Mouse (Mus musculus) spleen, postnatal 10 days (tissue): ENCODE measurements around the gene Gm10203.
"Not testable (repeated sequence)": the region's sequence is repeated elsewhere in the genome, so short reads cannot be mapped to it uniquely, and the experiment has no call there.

Experiments
- DNase-seq, 2 experiments: peaks; one replicate each; pipeline ENCODE4 v3.0.0; 2021 to 2022; ENCODE audit warnings: low spot score in 2 of 2

Gene Gm10203

DNA sequence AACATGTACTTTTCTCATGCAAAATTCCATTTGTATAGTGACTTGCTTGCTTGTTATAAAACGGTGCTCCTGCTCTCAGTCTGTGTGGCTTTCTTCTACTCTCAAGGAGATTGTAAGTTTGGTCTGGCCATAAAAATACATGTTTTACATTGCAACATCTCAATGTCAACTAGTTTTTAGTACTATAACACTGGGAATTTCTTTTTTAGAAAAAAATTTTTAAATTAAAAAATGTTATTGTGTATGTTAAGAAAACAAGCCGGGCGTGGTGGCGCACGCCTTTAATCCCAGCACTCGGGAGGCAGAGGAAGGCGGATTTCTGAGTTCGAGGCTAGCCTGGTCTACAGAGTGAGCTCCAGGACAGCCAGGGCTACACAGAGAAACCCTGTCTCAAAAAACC is at the start of gene Gm10203:
Gm10203 (plus strand) TSS at position 301 of the 400 bp plus-strand sequence.
- DNase-seq: not testable (repeated sequence)

DNA sequence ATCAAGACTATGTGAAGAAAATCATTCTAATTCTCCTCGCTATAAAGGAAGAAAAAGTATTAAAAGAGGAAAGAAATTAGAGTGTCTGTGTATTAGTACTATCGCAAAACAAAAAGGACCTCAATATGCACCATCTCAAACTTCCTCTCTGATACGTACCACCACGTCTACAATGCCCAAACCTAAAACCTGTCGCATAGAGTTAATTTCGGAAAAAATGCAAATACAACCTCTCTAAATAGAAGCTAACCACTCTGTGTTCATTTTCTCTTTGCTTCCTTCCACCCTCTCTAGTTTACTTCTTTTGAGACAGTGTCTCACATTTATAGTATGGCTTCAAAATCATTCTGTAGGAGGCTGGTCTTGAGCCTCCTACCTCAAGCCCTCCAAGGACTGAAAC is 37.6 kb upstream of the Gm10203 start:
- no peak for DNase-seq

DNA sequence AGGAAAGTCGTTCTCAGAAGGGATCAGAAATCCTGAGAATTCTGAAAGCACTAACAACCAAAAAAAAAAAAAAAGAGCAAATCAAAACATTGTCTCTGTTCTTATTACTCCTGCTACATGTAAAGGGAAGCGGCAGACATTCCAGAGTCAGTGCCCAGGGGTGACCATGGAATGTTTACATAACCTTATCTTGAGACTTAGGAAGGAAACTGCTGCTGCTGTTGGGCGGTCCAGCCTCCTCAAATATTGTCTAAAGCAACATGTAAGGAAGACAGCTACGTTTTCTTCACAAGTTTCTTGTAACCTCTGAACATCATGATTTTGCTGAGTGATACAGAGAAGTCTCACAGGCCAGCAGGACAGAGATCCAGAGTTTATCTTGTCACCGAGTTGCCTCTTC is 36.5 kb upstream of the Gm10203 start:
- no peak for DNase-seq

DNA sequence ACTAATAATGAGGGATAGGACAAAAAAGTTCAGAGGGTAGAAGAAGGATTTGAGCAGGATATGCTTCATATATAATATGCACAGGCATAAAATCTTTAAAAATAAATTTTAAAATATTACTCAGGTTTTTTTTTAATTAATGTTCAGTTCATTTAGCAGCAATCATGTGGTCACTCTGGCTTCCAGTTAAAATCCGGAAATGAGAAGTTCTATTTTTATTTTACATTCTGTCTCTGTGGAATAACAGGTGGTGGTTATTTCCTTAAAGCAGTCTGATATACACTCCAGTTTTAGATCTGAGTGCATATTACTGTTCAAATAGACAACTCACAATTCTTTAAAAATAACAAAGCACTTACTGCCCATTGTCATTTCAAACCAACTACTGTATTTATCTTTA is 35.4 kb upstream of the Gm10203 start:
- no peak for DNase-seq

DNA sequence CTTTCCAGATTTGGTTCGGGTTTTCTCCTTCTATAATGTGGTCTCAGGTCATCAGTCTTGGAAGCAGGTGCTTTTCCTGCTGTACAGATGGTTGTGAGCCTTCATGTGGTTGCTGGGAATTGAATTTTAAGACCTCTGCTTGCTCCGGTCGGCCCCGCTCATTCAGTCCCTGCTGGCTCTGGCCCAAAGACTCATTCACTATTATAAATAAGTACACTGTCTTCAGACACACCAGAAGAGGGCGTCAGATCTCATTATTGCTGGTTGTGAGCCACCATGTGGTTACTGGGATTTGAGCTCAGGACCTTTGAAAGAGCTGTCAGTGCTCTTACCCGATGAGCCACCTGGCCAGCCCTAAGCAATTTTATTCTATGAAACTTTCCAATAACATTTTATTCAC is 34.6 kb upstream of the Gm10203 start:
- no peak for DNase-seq

DNA sequence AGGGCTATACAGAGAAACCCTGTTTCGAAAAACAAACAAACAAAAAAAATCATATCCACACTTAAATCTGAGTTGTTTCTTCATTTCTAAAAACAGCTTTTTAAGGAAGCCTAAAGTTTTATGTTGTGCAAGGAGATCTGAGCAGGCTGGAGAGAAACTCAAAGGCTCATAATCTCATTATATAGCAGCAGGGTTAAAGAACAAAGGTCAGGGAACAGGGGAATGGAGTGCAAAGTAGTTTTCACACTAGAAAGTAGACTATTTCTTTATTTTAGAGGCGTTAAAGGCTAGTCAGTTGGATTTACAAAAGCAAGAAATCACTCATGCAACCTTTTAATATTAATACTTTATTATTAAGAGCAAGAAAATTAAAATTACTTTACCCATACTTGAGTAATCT is 33.7 kb upstream of the Gm10203 start:
- no peak for DNase-seq

DNA sequence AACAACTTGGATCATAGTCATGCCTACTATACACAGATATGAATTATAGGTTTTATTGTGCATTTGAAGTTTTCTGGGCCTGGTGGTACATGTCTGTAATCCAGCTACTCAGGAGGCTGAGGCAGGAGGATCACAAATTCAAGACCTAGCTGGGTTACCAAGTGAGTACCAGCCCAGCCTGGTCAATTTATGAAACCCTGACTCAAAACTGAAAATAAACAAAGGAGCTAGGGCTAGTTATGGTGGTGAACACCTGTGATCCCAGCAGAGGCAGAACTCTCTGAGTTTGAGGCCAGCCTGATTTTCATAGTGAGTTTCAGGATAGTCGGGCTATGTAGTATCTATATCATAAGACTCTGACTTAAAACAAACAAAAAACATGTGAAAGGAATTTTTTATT is 32.7 kb upstream of the Gm10203 start:
- DNase-seq: no peak

DNA sequence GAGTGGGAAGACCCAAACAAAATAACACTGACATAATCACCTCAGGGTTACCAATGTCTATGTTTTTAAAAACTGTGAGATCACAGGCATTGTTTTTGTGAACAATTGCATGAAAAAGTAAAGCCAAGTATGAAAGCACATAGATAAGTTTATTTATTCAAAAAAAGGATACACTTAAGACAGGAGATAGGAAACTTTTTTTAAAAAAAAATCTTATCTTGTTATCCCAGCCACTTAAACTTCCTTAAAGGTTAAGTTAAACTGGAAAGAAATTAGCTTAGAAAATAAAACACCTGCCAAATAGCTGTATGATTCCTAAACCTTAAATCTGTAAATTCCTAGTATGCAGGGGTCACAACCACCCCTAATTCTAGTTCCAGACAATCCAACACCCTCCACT is 31.0 kb upstream of the Gm10203 start:
- no peak for DNase-seq

DNA sequence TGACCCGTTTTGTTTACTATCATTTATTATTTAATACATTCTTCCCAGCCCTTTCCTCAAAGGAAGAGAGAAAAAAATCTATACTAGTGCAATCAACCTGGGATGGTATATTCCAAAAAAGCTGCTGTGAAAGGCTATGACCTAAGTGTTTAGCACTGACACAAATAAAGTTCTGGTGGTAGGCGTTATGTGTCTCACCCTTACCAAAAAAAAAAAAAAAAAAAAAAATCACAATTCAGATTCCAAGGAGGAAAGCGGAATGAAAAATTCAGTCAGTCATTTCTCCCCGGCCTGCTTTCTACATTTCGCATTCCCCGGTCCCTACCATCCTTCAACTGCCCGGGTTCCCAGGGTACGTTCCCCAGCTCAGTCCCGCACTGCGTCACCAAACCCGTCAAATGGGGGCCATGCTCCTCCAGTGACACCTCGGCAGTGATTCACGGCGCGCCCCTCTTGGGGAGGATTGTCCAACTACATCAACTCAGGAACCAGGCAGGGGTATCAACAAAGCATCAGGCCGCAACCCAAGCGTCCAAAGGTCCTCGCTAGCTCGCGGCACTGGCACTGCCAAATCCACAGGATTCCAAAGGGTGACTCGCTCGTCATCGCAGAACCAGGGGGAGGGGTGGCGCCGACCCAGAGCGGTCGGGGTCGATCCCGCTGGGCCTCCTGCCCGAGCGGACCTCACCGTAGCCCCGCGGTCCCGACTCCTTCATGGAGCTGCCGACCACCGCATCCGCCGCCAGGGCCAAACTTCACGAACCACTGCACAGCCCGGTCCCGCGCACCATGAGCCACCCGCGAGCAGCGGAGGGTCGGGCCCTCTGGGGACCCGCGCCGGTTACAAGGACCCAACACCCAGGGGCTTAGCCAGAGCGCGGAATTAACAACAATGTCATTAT is 29.5 kb upstream of the Gm10203 start:
- DNase-seq: peak; percentile 21 to 51

DNA sequence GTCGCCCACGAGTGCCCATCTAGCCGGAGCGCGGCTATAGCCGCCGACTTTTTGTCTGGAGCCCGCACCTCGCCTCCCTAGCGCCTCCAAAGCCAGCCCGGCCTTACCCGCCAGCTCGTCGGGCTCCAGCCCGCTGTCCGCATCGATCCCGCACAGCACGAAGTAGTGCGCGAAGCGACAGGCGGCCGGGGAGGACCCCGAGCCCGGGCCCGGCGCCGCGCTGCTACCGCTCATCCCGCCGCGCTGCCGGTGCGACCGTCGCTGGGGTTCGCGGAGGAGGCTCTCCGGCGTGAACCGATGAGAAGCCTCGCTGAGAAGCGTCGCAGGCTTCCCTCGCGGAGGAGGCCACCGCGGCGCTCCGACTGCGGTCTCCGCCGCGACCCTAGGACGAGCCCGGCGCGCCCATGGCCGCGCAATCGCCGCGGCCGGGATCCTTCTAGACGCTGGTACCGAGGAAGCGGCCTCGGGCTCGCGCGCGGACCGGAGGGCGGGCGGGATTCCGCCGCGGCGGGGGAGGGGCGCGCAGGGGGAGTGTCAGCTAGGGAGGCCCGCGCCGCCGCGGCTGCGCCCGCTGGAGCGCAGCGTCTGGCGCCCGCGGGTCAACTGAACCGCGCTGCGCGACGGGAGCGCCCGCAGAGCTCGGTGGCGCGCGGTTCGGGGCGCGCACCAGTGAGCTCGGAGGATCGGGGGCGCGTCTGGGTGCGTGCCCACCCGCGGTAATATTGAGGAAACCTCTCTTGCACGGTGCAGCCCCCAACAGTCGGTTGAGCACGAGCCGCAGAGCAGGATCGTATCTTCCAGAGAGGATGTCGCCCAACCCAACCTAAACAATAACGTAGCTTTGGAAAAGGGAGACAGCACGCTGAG is 28.7 kb upstream of the Gm10203 start, which contains the start of gene Dennd5b:
Dennd5b (minus strand) TSS at position 605 of the 867 bp plus-strand sequence.
- peak; percentile 40 to 60 for DNase-seq

DNA sequence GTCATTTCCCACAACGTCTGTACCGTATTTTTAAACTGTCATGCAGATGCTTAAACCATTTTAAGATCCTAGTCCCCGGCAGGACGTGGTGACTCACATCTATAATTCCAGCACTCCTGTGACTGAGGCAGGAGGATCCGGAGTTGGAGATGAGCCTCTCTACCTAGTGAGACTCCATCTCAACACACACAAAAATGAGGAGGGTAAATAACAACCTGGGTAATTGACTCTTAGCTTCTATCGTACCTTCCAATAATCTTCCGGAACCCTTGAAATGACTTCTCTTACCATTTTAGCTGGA is 28.1 kb upstream of the Gm10203 start:
- DNase-seq: no peak

DNA sequence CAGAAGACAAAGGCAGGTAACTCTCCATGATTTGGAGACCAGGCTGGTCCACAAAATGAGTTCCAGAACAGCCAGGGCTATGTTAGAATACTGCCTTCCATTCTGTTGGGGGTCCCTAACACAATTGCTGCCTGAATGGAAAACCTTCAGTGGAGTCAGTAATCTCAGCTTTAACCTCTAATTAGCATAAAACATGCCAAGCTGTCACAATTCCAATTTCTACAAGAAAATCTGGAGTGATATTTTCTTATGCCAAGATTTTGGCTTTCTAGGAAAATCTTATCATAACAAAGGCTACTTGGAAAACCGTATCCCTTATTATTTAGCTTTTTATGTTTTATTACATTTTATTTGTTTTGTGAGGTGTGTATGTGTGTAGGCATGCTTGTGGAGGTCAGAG is 26.5 kb upstream of the Gm10203 start:
- DNase-seq: no peak

DNA sequence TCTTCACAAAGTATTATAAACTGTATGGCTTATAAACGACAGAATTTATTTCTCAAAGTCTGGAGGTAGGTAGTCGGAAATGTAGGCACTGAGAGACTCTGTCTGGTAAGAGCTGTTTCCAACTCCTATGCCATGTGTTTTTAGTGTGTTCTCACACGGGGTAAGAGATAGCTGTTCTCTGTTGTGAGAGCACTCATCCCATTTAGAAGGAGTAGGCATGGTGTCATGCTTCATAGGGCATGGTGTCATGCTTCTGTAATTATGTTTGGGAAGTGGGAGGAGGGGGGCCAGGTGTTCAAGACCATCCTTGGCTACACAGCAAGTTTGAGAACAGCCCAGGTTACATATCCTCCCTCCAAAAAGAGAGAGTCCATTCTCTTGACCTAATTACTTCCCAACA is 22.4 kb upstream of the Gm10203 start:
- DNase-seq: no peak

DNA sequence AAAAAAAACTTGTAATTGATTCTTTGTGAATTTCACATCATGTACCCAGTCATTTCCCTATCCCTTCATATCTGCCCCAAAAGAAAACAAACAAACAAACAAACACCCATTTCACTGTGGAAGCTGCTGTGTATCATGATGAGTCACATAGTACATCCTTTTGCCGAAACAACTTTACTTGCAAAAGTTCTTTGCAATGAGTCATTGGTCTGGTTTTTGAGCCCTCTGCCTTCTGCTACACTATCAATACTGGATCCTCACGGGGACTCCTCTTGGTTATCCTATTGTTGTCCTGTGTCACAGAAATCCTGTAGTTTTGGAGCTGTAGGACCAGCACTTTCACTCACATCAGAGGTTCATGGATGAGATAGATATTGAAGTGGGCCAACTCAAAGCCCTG is 21.1 kb upstream of the Gm10203 start:
- no peak for DNase-seq

DNA sequence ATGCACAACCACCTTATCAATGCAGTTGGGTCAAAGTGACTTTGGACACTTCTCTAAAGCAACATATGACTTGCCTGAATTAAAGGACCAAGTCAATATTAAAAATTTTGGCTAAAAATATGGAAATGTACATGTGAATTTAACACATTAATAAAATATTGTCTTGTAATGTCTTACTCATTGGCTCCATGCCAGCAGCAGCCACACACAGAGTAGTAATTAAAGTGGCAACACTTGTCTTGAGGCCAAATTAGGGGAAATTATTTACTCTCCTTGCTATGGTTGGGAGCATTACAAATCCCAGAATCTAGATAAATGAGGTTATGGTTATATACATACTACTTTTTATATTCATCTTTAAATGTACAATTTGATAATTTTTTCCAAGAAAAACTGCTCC is 13.0 kb upstream of the Gm10203 start:
- DNase-seq: no peak

DNA sequence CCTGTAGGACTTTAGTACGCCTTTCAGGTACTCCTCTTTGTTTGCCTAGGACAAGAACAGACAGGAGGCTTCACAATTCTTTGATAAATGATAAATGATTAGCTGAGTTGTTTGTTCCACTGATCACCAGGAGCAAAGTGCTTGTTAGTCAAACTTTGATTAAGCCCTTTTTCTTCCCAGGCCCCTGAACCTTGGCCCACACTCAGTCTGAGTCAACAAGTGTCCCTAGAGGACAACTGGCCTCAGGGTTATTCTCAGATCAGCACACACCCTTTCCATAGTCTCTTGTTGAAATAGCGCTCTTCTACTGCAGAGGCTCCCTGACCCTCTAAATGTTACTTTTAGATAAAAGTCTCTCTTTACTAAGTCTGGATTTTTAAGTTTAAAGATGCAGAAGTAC is 11.0 kb upstream of the Gm10203 start:
- DNase-seq: no peak

DNA sequence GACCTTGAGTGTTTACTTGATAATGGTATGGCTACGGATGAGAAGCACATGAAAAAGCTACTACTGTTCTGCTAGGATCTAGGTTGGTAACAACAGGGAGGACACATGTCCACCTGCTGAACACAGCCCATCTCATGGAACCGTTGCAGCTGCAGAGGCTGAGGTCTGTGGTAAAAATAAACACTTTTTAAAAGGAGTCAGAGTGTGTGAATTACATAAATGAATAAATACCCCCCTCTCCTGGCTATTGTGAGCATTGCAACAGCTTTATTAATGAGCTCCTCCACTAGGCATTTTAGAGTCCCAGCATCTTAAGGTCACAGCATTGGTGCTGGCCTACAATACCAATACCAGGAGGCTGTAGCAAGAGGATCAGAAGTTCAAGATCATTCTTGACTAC is 10.1 kb upstream of the Gm10203 start:
- DNase-seq: peak in 1 of 2 experiments; percentile 49

DNA sequence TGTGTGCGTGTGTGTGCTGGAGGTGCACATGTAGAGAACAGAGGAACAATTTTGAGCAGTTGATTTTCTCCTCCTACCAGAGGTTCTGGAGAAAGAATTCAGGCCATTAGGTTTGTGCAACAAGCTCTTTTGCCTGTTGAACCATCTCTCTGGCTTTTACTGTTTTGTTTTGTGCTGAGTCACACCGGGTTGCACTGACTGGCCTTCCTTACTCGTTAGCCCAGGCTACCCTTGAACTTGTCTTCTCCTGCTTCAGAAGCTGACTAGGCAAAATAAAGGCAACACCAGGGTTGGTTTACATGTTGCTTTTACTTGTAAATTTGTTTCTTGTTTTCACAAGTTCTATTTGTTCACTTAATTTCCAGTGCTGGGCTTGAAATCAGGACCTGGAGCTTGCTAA is 6.9 kb upstream of the Gm10203 start:
- no peak for DNase-seq

DNA sequence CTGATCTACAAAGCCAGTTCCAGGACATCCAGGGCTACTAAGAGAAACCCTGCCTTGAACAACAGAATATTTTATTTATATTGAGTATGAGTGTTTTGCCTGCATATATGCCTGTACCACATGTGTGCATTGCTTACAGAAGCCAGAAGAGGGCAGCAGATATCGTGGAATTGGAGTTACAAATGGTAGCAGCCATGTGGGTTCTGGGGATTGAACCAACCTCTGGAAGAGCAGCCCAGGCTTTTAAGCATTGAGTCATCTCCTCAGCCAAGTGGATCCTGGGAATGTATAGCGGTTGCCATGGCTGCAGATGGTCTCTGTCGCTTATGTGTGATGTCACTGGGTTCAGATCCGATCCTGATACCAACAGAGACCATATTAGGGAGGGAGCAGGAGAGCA is 3.3 kb upstream of the Gm10203 start:
- DNase-seq: peak; percentile 42 to 72

DNA sequence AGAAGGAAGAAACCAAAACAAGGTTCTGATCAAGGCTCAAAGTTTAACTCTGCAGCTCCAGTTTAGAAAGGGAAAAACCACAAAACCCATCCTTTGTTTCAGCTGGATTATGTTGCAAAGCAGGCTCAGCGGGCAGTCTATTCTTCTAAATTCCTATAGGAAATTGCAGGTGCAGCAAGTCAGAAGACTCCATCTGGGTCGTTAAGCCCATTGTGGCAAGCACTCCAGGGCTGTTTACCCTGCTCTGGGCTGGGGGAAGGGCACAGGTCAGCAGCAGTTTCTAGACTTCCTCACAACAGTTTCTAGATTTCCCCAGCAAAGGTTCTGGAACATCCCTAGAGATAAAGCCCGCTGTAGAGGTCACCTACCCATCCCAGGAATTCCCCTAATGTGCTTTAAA is 1.1 kb downstream of the Gm10203 start:
- DNase-seq: no peak

DNA sequence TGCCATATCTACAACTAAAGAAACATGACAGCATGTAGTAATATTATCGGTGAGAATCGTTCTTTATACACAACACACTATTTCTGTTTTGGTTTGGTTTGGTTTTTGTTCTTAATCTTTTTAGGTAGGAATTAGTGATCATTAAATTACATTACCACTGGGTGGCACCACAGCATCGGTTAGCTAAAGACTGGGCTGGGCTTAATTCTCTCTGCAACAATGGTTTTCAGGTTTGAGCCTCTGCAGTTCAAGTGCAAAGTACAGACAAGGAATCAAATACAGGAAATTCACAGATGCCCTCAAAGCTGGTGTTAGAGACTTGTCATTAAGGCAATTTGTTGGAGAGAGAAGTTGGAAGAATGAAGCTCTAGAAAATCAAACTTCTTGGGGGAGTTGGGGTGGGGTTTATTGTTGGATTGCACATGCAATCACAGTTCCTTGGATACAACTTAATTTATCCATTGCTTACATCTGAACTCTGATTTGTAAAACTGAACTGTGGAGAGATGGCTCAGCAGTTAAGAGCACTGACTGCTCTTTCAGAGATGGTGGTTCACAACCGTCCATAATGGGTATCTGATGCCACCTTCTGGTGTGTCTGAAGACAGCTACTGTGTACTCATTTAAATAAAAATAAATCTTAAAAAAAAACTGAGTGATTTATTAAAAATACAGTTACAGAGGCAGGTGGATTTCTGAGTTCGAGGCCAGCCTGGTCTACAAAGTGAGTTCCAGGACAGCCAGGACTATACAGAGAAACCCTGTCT is 2.5 kb downstream of the Gm10203 start:
- DNase-seq: peak in 1 of 2 experiments; percentile 50
